Mouse (Mus musculus) myocyte (in vitro differentiated cells): ENCODE measurements around the gene Lrguk.

Source experiments
- CEBPB ChIP-seq: IDR thresholded peaks from 2 replicates; pipeline ENCODE4 v1.6.1; 2011; ENCODE audit warnings: mild to moderate bottlenecking, moderate library complexity; ENCODE audit not compliant: poor library complexity, insufficient read depth, severe bottlenecking
- E2F4 ChIP-seq: IDR thresholded peaks from one replicate; pipeline ENCODE4 v1.6.1; 2011; ENCODE audit warnings: mild to moderate bottlenecking, control low read depth, moderate library complexity; ENCODE audit not compliant: insufficient read depth
- MAX ChIP-seq: IDR thresholded peaks from one replicate; pipeline ENCODE4 v1.6.1; 2011; ENCODE audit warnings: low read depth, mild to moderate bottlenecking, control low read depth
- MYOD1 ChIP-seq, 3 experiments: IDR thresholded peaks; one replicate each; pipeline ENCODE4 v1.6.1; 2011; ENCODE audit warnings: control low read depth in 2 of 3, low read depth in 2 of 3, mild to moderate bottlenecking in 2 of 3, moderate library complexity in 1 of 3; ENCODE audit not compliant: insufficient read length in 2 of 3, control insufficient read depth in 1 of 3
- MYOG ChIP-seq, 3 experiments: IDR thresholded peaks; one replicate each; pipeline ENCODE4 v1.6.1; 2011; ENCODE audit warnings: control low read depth in 2 of 3, low read depth in 2 of 3, mild to moderate bottlenecking in 2 of 3; ENCODE audit not compliant: insufficient read length in 2 of 3, control insufficient read depth in 1 of 3, insufficient read depth in 1 of 3
- POLR2A ChIP-seq: IDR thresholded peaks from one replicate; pipeline ENCODE4 v1.6.1; 2011; ENCODE audit warnings: low read depth, mild to moderate bottlenecking, control low read depth, moderate library complexity; ENCODE audit not compliant: insufficient read length
- POLR2AphosphoS2 ChIP-seq: IDR thresholded peaks from one replicate; pipeline ENCODE4 v1.6.1; 2011; ENCODE audit warnings: low read depth, control low read depth; ENCODE audit not compliant: insufficient read length
- REST ChIP-seq: IDR thresholded peaks from one replicate; pipeline ENCODE4 v1.6.1; 2011; ENCODE audit warnings: mild to moderate bottlenecking, control low read depth, moderate library complexity; ENCODE audit not compliant: insufficient read depth, insufficient read length
- SRF ChIP-seq: IDR thresholded peaks from one replicate; pipeline ENCODE4 v1.6.1; 2011; ENCODE audit warnings: low read depth; ENCODE audit not compliant: control insufficient read depth, insufficient read length
- TCF12 ChIP-seq: IDR thresholded peaks from one replicate; pipeline ENCODE4 v1.6.1; 2011; ENCODE audit warnings: mild to moderate bottlenecking, control low read depth; ENCODE audit not compliant: poor library complexity, insufficient read depth, severe bottlenecking
- TCF3 ChIP-seq: IDR thresholded peaks from one replicate; pipeline ENCODE4 v1.6.1; 2011; ENCODE audit warnings: low read depth, control low read depth; ENCODE audit not compliant: insufficient read length
- USF1 ChIP-seq: IDR thresholded peaks from one replicate; pipeline ENCODE4 v1.6.1; 2011; ENCODE audit warnings: low read depth, mild to moderate bottlenecking, control low read depth, moderate library complexity

DNA sequence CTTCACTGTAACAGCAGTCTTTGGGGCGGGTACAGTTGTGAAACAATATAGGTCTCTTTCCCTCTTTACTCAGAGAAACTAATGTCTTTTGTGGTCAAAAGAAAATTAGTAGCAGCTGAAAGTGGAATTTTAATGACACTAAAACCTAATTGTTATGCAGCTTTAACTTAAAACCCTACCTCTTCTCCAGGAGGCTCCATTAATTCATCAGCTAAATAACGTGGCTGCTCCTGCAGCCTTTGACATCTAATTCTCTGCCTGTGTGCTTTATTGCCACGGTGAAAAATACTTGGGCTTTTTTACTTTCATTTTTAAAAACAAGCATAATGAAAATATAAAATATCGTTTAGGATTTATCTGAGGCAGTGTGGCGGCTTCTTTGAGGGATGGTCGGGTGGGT lies 15.8 kb upstream of the Lrguk start:
- TF ChIP-seq TCF12: no peak
- TF ChIP-seq MAX: no peak
- no peak for TF ChIP-seq POLR2A
- no peak for TF ChIP-seq POLR2AphosphoS2
- TF ChIP-seq MYOD1 (IDR thresholded peaks at IDR 0.05; ENCODE audit: control insufficient read depth in 1 of 3, insufficient read length in 2 of 3, low read depth in 2 of 3): no peak
- TF ChIP-seq E2F4: no peak
- no peak for TF ChIP-seq MYOG (IDR thresholded peaks at IDR 0.05; ENCODE audit: control insufficient read depth in 1 of 3, insufficient read depth in 1 of 3, insufficient read length in 2 of 3, low read depth in 2 of 3)
- no peak for TF ChIP-seq USF1
- no peak for TF ChIP-seq TCF3
- TF ChIP-seq CEBPB: no peak
- TF ChIP-seq REST: no peak
- no peak for TF ChIP-seq SRF
